Mouse (Mus musculus): ENCODE data around the gene Fndc4. TPM values are rescaled to one million over a fixed set of nuclear protein-coding genes. Genes with fewer than 3 reads are reported as not detected.

Fndc4 gene
- polyA plus RNA-seq (2012; ENCODE audit: insufficient read depth, insufficient read length, missing spikeins): 3.6 and 3.7 TPM in 2 replicates

DNA sequence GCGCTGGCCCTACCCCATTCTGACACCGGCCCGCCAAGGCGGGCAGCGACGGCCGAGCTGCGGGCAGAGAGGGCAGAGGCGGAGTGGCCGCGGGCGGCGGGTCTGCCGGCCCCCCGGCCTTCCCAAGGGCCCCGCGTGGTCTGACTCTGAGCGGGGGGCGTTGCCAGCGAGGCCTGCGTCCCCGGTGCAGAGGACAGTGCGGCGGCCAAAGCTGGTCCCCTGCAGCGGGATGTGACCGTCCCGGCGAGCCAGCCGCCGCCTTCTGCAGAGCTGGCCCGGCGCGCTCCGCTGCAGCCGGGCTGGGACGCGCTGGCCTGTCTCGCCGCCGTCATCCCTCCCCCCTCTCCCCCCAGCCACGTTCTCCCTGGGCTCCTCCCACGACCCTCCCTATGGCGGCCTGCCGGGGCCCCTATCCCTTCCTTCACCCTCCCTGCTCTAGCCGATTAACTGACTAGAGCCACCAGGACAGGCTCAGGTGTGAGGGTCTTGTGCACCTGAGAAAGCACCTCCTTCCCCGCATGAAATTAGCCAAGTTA lies at the start of gene Fndc4:
Gene Fndc4 (minus strand): TSS at position 475 of the 536 bp plus-strand sequence.
- Histone ChIP-seq H3K27ac (replicated peaks; ENCODE audit: low read depth, low read length) (no peak within 1 kb of the TSS), H3K4me3 (ENCODE audit: insufficient read depth, low read depth, low read length) (peak within 1 kb of the TSS; percentile 68), H3K4me1 (ENCODE audit: control insufficient read depth, insufficient read depth, insufficient read length, low read length) (peaks cover 2% of the 10 kb centered on the region; the same call in 1 of the 2 replicates)

DNA sequence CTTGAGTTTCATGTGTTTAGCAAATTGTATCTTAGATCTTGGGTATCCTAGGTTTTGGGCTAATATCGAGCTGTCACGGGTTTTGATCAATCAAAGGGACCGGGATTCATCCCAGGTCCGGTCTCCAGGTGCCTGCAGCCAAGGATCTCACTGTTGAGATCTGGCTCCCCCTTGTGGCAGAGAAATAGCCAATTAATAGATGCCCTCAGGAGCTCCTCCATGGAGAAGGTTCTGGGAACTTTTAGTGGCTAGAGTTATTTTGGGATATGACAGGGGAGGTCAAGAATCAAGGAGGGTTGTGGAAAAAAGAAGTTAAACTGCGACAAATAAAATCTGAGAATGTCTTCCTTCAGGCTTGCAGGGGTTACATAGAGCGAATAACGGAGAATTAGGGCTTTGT lies 32.4 kb upstream of the Fndc4 start:
- Histone ChIP-seq H3K27ac (replicated peaks; ENCODE audit: low read depth, low read length) (no peak overlapping the region), H3K4me3 (ENCODE audit: insufficient read depth, low read depth, low read length) (no peak overlapping the region), H3K4me1 (ENCODE audit: control insufficient read depth, insufficient read depth, insufficient read length, low read length) (no peaks in the 10 kb centered on the region)

- Histone ChIP-seq H3K4me3 (ENCODE audit: insufficient read depth, low read depth, low read length) (no peak overlapping the region), H3K4me1 (ENCODE audit: control insufficient read depth, insufficient read depth, insufficient read length, low read length) (no peaks in the 10 kb centered on the region), H3K27ac (replicated peaks; ENCODE audit: low read depth, low read length) (no peak overlapping the region)
Measured at GRCm38 (mm10) chr5:31326850-31327249, 31.0 kb upstream of the Fndc4 start.

GRCm38 (mm10) chr5:31324085-31324484 lies 28.2 kb upstream of the Fndc4 start:
- Histone ChIP-seq H3K27ac (replicated peaks; ENCODE audit: low read depth, low read length) (no peak overlapping the region), H3K4me3 (ENCODE audit: insufficient read depth, low read depth, low read length) (no peak overlapping the region), H3K4me1 (ENCODE audit: control insufficient read depth, insufficient read depth, insufficient read length, low read length) (no peaks in the 10 kb centered on the region)

DNA sequence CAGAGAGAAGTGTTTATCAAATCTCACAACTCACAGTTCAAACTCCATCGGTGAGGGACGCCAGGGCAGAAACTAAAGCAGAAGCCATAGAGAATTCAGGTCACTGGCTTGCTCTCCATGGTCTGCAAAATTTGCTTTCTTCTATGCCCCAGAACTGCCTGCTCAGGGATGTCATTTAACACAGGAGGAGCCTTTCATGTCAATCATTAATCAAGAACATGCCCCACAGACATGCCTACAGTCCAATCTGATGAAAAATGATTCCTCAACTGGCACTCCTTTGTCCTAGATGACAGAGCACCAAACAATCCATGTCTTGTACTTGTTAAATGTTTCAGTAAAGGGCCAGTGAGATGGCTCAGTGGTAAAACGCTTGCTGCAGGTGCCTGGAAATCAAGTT lies 26.9 kb upstream of the Fndc4 start:
- Histone ChIP-seq H3K27ac (replicated peaks; ENCODE audit: low read depth, low read length) (no peak overlapping the region), H3K4me1 (ENCODE audit: control insufficient read depth, insufficient read depth, insufficient read length, low read length) (no peaks in the 10 kb centered on the region), H3K4me3 (ENCODE audit: insufficient read depth, low read depth, low read length) (no peak overlapping the region)

DNA sequence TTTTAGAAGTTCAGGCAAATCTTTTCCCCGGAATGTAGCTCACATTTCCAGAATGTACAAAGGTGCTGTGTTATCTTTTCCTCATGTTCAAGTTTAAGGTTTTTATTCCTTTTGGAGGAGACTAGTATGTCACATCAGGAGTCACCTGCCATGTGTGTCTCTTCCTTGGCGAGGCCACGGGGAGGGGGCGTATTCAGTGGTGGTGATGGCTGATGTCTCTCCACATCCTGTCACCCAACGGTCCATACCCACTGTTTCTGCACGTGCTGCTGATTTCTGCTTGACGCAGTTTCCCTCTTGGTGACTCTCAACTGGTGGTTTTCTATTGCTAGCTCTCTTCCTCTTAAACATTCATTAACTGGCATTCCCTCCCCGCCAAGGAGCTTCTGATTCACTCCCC lies 16.9 kb upstream of the Fndc4 start:
- Histone ChIP-seq H3K27ac (replicated peaks; ENCODE audit: low read depth, low read length) (no peak overlapping the region), H3K4me3 (ENCODE audit: insufficient read depth, low read depth, low read length) (no peak overlapping the region), H3K4me1 (ENCODE audit: control insufficient read depth, insufficient read depth, insufficient read length, low read length) (no peaks in the 10 kb centered on the region)

DNA sequence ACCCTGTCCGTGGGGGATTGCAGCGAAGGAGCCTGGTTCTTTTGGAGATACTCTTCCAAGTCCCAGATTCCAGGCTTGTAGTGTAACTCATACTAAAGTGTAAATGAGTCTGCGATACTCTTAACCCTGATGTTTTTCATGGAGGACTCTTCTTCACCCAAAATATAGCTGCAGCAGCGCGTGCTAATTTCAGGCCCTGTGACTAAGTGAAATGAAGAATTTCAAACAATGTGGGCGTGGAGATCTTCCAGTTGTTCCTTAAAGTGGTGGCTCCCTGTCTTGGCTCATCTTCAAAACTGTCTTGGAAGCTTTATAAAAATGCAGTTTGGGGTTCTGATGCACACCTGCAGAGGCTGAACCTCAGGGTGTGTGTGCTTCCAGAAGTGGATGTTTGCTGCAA lies 7.2 kb upstream of the Fndc4 start:
- no peak overlapping the region for H3K4me3 ChIP-seq (ENCODE audit: insufficient read depth, low read depth, low read length)
- H3K27ac ChIP-seq (replicated peaks; ENCODE audit: low read depth, low read length): no peak overlapping the region

GRCm38 (mm10) chr5:31301866-31302265 lies 6.0 kb upstream of the Fndc4 start:
- H3K4me1 ChIP-seq (ENCODE audit: control insufficient read depth, insufficient read depth, insufficient read length, low read length): no peaks in the 10 kb centered on the region
- no peak overlapping the region for H3K27ac ChIP-seq (replicated peaks; ENCODE audit: low read depth, low read length)
- H3K4me3 ChIP-seq (ENCODE audit: insufficient read depth, low read depth, low read length): no peak overlapping the region

More for the DNA sequence above, 7.2 kb upstream of the Fndc4 start:
- H3K4me1 ChIP-seq (ENCODE audit: control insufficient read depth, insufficient read depth, insufficient read length, low read length): no peaks in the 10 kb centered on the region

DNA sequence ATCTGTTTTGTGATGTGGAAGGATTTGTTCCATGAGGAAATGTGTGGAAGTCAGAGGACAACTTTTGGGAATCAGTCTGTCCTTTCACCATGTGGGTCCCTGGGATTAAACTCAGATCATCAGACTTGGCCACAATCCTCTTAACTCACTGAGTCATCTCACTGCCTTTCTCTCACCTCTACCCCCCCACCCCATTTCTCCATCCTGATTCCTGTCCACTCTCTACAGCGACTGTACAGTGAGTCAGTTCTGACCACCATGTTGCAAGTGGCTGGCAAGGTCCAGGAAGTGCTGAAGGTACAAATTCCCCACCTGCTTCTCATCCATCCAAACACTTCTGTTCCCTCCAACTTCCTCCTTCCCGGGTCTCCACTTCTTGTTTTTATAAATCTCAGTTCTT lies 2.6 kb upstream of the Fndc4 start:
- Histone ChIP-seq H3K27ac (replicated peaks; ENCODE audit: low read depth, low read length) (no peak overlapping the region), H3K4me3 (ENCODE audit: insufficient read depth, low read depth, low read length) (no peak overlapping the region), H3K4me1 (ENCODE audit: control insufficient read depth, insufficient read depth, insufficient read length, low read length) (no peaks in the 10 kb centered on the region)

- Histone ChIP-seq H3K4me3 (ENCODE audit: insufficient read depth, low read depth, low read length) (no peak overlapping the region), H3K27ac (replicated peaks; ENCODE audit: low read depth, low read length) (no peak overlapping the region), H3K4me1 (ENCODE audit: control insufficient read depth, insufficient read depth, insufficient read length, low read length) (no peaks in the 10 kb centered on the region)
Measured at GRCm38 (mm10) chr5:31297981-31298380, 2.1 kb upstream of the Fndc4 start.

DNA sequence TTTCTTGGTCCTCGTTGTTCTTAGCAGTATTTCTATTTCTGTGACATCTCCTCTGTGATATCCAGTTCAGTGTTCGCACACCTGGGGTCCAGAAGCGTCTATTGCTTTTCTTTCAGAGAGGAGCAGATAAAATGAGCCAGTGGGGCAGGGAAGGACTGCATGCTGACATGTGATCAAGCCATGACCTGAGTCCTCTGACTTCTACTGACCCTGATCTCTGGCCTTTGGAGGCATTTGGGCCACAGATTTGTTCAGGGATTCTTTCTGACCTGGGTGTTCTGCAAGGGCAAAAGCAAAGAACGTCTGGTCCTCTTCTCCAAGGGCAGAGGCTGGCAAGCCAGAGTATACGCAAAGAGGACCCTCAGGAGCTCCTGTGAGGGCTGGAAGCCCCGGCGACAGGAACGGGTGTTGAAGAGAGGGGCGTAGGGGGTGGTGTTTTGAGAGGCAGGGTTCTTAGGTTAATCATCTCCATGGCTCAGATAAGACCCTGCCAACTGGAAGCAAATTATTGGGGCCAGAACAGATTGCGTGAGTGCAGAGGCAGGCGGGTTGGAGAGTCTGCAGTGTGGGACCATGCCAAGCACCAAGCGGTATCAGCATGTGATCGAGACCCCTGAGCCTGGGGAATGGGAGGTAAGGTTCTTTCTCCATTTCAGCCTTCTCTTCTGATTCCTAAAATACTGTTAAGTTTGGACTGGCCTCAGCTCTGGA lies 1.3 kb upstream of the Fndc4 start, which contains the start of gene Gckr:
Gene Gckr (plus strand): TSS at position 397 of the 711 bp plus-strand sequence.
- no peak within 1 kb of the TSS for H3K4me3 ChIP-seq (ENCODE audit: insufficient read depth, low read depth, low read length)
- no peak within 1 kb of the TSS for H3K27ac ChIP-seq (replicated peaks; ENCODE audit: low read depth, low read length)
- H3K4me1 ChIP-seq (ENCODE audit: control insufficient read depth, insufficient read depth, insufficient read length, low read length): no peaks in the 10 kb centered on the region

DNA sequence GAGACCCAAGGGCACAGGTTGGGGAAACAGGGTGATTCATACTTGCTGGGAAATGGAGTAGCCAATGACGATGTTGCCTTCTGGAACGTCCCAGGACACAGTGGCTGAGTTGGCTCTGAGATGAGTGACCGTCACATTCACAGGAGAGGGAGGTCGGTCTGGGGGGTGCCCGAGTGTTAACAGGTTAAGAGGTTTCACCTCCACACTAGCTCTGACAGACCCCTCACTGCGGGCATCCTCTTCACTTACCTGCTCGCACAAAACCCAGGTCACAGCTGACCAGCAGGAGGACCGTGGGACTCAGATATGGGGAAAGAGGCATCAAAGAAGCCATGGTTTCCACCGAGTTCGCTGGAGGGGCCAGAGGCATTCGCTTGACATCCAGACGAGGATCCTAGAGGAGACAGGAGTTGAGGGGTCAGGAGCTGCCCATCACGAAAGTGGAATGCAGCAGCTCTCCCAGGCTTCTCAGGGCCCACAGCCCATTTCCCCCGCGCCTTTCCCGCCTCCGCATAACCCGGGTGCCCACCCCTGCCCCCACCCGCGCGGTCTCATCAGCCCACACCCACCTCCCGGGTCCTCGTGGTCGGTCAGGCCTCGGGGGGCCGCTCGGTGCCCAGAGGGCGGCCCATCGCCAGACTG lies 795 bp downstream of the Fndc4 start:
- peak overlapping the region; percentile 68 for H3K4me3 ChIP-seq (ENCODE audit: insufficient read depth, low read depth, low read length)
- no peak overlapping the region for H3K27ac ChIP-seq (replicated peaks; ENCODE audit: low read depth, low read length)
- peaks cover 2% of the 10 kb centered on the region; the same call in 1 of the 2 replicates for H3K4me1 ChIP-seq (ENCODE audit: control insufficient read depth, insufficient read depth, insufficient read length, low read length)

DNA sequence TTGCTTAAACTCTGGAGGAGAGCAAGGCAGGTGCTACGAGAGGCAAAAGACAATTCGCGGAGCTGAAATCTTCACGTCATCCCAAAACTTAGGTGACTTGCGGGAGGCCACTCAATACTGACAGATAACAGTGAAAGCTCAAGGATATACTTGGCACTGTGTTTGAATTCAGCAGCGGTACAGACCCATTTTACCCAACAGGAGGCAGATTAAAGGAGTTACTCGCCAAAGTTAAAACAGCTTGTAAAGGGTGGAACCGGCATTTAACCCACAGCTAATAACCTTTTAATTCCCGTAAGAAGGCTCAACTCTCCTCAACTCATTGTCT lies 4.6 kb downstream of the Fndc4 start:
- H3K4me1 ChIP-seq (ENCODE audit: control insufficient read depth, insufficient read depth, insufficient read length, low read length): peaks cover 2% of the 10 kb centered on the region; the same call in 1 of the 2 replicates
- peak overlapping the region; percentile 72 for H3K4me3 ChIP-seq (ENCODE audit: insufficient read depth, low read depth, low read length)

GRCm38 (mm10) chr5:31290521-31291360 lies 5.1 kb downstream of the Fndc4 start, which contains the start of gene Ift172:
Gene Ift172, minus strand, starts transcription at chr5:31291116.
- peak within 1 kb of the TSS; percentile 72 for H3K4me3 ChIP-seq (ENCODE audit: insufficient read depth, low read depth, low read length)
- peak within 1 kb of the TSS; percentile 82 for H3K27ac ChIP-seq (replicated peaks; ENCODE audit: low read depth, low read length)
- peaks cover 2% of the 10 kb centered on the region; the same call in 1 of the 2 replicates for H3K4me1 ChIP-seq (ENCODE audit: control insufficient read depth, insufficient read depth, insufficient read length, low read length)

More for the DNA sequence above, 4.6 kb downstream of the Fndc4 start:
- H3K27ac ChIP-seq (replicated peaks; ENCODE audit: low read depth, low read length): peak overlapping the region; percentile 82

Measured in brown adipose tissue, adult 24 weeks (tissue).